Mouse (Mus musculus) hindbrain, embryonic 15.5 days (tissue): ENCODE data around the gene Tmem262. TPM values are rescaled to one million over a fixed set of nuclear protein-coding genes. Genes with fewer than 3 reads are reported as not detected.

ENCODE experiments used
- ATAC-seq: fragments of 200-750 bp; cut with Nextera tagmentation; 2 replicates; pipeline ENCODE4 v1.8.0; 2017; ENCODE audit warnings: low read depth, moderate number of reproducible peaks, moderate TSS enrichment; ENCODE audit not compliant: low FRiP score
- H3K27ac ChIP-seq: fragments of 300-500 bp; sonication (generic); replicated peaks from 2 replicates; pipeline ENCODE4 v1.5.1; 2015; ENCODE audit warnings: mild to moderate bottlenecking, inconsistent platforms
- H3K27me3 ChIP-seq: fragments of 300-500 bp; sonication (generic); 2 replicates; pipeline ENCODE4 v1.6.1; 2015; ENCODE audit warnings: control low read depth, inconsistent platforms
- H3K36me3 ChIP-seq: fragments of 300-500 bp; sonication (generic); 2 replicates; pipeline ENCODE4 v1.6.1; 2015; ENCODE audit warnings: control low read depth, inconsistent platforms
- H3K4me1 ChIP-seq: fragments of 300-500 bp; sonication (generic); replicated peaks from 2 replicates; pipeline ENCODE4 v1.6.1; 2015; ENCODE audit warnings: control low read depth, inconsistent platforms
- H3K4me2 ChIP-seq: fragments of 300-500 bp; sonication (generic); 2 replicates; pipeline ENCODE4 v1.6.1; 2015; ENCODE audit warnings: moderate library complexity, mild to moderate bottlenecking, inconsistent platforms
- H3K4me3 ChIP-seq: fragments of 300-500 bp; sonication (generic); 2 replicates; pipeline ENCODE4 v1.5.1; 2015; ENCODE audit warnings: mild to moderate bottlenecking, inconsistent platforms
- H3K9ac ChIP-seq: fragments of 300-500 bp; sonication (generic); 2 replicates; pipeline ENCODE4 v1.6.1; 2015; ENCODE audit warnings: inconsistent platforms
- H3K9me3 ChIP-seq: fragments of 300-500 bp; sonication (generic); 2 replicates; pipeline ENCODE4 v1.6.1; 2016; ENCODE audit warnings: control low read depth, inconsistent platforms
- WGBS: fragments of 180-500 bp; shearing (Covaris S2); methylation state at CpG from one replicate; pipeline ENCODE4 v1.1.7; 2015; 5-methylcytosine and 5-hydroxymethylcytosine counted together
- polyA plus RNA-seq: library from polyadenylated mRNA; unstranded; fragments of >200 nt; fragmentation: Nextera tagmentation; extraction: Ambion mirVana; gene quantifications from 2 replicates; pipeline ENCODE4 v1.2.1, GENCODE M21; 2015

Gene Tmem262
- polyA plus RNA-seq, 1 experiment from 2014 or later = not detected

DNA sequence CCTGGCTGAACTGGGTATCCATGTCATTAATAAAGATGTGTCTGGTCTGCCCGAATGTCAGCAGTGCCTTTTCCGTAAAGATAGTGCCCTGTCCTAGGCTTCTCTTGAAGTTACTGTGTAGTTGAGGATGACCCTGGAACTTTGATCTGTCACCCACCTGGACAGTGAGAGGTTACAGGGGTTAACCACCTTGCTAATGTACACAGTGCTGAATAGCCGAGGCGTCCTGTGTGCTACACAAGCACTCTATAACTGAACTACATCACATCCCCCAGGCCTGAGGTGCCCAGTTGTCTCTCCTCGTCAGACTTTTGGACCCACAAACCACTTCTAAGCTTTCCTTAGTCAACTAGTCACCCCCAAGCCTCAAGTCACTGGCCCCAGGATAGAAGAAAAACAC, 17.4 kb upstream of the Tmem262 start:
- peaks cover 62% of the 10 kb centered on the region for H3K4me1 ChIP-seq
- no peak for ATAC-seq

DNA sequence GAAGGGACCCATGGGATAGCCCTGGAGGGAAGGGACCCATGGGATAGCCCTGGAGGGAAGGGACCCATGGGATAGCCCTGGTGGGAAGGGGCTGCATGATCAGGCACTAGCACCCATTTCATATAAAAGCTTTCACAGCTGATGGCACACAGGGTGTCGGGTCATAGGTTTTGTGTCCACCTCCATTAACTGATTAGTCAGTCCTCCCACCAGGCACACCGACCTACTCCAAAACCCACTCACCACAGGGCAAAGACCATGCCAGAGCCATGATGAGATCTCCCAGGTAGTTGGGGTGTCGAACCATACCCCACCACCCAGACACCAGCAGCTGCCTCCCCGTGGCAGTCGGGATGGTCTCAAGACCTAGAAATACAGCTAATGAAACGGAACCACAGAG, 16.8 kb upstream of the Tmem262 start:
- Histone ChIP-seq H3K9me3 (no peaks in the 10 kb centered on the region), H3K4me3 (no peak overlapping the region), H3K4me1 (peaks cover 65% of the 10 kb centered on the region), H3K36me3 (peaks cover 4% of the 10 kb centered on the region; the same call in 1 of the 2 replicates), H3K9ac (no peak overlapping the region), H3K4me2 (peak overlapping the region; percentile 99; the same call in 1 of the 2 replicates), H3K27ac (no peak overlapping the region), H3K27me3 (no peaks in the 10 kb centered on the region)
- no peak for ATAC-seq
- 89% methylated on average over 6 of the region's 6 CpGs for WGBS

More for the DNA sequence above, 17.4 kb upstream of the Tmem262 start:
- H3K4me2 ChIP-seq = peak overlapping the region; percentile 99
- no peaks in the 10 kb centered on the region for H3K9me3 ChIP-seq
- H3K27ac ChIP-seq = peak overlapping the region; percentile 93; the same call in 1 of the 2 replicates
- H3K27me3 ChIP-seq = no peaks in the 10 kb centered on the region
- 65% methylated on average over 5 of the region's 5 CpGs for WGBS
- H3K9ac ChIP-seq = peak overlapping the region; percentile 98
- peak overlapping the region; percentile 93 for H3K4me3 ChIP-seq
- H3K36me3 ChIP-seq = peaks cover 4% of the 10 kb centered on the region; the same call in 1 of the 2 replicates

DNA sequence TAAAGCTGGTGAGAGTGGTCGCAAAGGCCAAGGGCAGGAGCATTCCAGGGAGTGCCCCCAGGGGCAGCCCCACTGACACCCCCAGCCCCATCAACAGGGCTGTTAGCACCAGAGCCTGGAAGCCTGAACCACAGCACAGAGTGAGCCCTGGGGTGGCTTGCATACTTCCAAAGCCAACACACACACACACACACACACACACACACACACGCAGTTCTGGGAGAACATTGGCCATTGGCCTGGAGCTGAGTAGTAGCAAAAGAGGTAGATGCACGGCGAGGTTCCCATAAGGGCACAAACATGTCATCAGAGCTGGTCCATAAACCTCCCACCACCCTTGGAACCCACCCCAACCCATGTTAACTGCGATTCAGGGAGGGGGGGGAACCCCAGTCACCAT, 13.3 kb upstream of the Tmem262 start:
- Histone ChIP-seq H3K9me3 (no peaks in the 10 kb centered on the region), H3K4me1 (peaks cover 56% of the 10 kb centered on the region), H3K4me3 (peak overlapping the region; percentile 61), H3K4me2 (peak overlapping the region; percentile 94), H3K27me3 (no peaks in the 10 kb centered on the region), H3K36me3 (peaks cover 23% of the 10 kb centered on the region), H3K27ac (peak overlapping the region; percentile 88), H3K9ac (peak overlapping the region; percentile 84)
- 25% methylated on average over 5 of the region's 5 CpGs for WGBS
- ATAC-seq = peak; percentile 16; the same call in 1 of the 2 replicates

DNA sequence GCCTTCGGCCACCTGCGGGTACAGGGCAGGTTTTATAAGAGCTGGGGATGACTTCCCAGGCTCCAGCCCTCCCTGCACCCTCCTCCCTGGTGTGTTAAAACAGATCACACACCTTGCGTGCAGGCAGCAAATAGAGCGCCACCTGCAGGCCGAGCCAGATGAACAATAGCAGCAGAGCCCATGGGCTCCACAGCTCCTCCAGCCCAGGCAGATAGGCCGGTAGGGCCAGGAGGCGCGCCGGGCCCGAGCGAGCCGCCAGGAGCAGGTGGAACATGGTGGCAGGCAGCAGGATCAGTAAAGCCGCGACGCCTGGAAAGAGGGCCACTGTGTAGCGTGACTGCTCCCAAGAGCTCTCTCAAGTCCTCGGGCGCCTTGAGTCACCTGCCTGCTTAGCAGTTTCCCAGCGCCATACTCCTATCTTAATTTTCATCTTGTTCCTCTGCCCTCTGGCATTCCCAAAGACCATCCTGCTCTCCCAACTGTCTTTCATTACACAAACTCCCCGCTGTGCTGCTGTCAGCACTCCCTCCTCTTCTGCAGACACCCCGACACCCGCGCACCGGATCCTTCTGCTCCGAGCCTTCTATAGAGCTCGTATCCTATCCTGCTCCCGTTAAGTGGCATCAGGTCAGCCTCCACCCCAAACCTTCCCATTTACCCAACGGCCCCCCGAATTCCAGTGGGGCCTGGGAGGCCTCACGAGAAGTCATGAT, 12.7 kb upstream of the Tmem262 start:
- Histone ChIP-seq H3K27ac (peak overlapping the region; percentile 88), H3K9ac (peak overlapping the region; percentile 84), H3K4me1 (peaks cover 50% of the 10 kb centered on the region), H3K36me3 (peaks cover 24% of the 10 kb centered on the region), H3K27me3 (no peaks in the 10 kb centered on the region), H3K9me3 (no peaks in the 10 kb centered on the region), H3K4me3 (peak overlapping the region; percentile 61), H3K4me2 (peak overlapping the region; percentile 94)
- under 1% methylated on average over 30 of the region's 30 CpGs for WGBS
- ATAC-seq = peak; percentile 69

DNA sequence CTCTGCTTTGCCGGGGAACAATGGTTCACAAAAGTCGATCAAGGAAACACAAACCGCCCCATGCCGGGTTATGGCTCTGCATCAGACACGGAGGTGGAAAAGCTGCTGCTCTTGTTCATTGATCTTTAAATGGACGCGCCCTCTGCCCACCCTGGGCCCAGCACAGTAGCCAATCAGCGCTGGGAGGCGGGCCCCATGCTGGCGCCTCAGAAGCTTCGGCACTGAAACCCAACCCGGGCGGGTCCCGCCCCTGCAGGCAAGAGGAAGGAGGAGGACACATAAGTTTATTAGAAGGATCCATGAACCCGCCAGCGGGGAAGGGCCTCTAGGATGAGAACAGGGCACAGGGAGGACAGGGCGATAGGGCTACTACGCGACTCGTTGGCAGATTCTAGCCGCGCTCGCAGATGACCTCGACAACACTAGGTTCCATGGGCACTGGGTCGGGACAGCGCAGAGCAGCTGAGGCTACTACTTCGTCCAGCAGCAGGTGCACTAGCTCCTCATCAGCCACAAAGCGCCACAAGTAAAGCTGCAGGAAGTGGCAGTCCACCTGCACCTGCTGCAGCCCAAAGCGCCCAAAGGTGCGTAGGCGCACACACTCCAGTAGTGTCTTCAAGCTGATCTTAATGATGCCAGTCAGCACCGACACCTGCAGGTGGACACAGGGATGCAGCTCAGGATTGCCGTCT, 12.0 kb upstream of the Tmem262 start, which contains the start of gene Tm7sf2:
TSS of gene Tm7sf2 (minus strand) at position 650 of the 692 bp plus-strand sequence.
- Histone ChIP-seq H3K27ac (peak within 1 kb of the TSS; percentile 88), H3K27me3 (no peaks in the 10 kb centered on the region), H3K9ac (peak within 1 kb of the TSS; percentile 84), H3K4me2 (peak within 1 kb of the TSS; percentile 94), H3K9me3 (no peaks in the 10 kb centered on the region), H3K4me1 (peaks cover 43% of the 10 kb centered on the region), H3K4me3 (peak within 1 kb of the TSS; percentile 61), H3K36me3 (peaks cover 29% of the 10 kb centered on the region)
- peak; percentile 91 for ATAC-seq
- WGBS = 7% methylated on average over 33 of the region's 33 CpGs

DNA sequence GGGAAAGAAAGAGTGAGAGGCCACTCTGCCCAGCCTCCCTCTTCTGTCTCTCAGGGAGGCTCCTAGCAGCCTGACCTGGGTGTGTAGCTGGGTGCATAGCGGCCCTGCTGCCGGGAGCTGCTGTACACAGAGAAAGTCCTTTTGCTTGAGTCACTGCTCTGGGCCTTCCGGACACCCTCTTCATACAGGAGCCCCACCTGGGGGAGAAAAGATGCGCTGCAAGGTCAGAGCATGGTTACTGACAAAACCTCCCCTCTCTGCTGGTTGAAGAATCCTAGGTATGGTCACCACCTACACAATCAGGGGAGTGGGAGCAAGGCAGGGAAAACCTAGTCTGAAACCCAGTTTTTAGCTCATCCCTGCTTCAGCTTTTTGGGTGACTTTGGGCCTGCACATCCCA, 10.9 kb upstream of the Tmem262 start:
- no peaks in the 10 kb centered on the region for H3K9me3 ChIP-seq
- WGBS = 90% methylated on average over 4 of the region's 4 CpGs
- no peak for ATAC-seq
- no peaks in the 10 kb centered on the region for H3K27me3 ChIP-seq
- H3K4me2 ChIP-seq = no peak overlapping the region
- H3K9ac ChIP-seq = no peak overlapping the region
- no peak overlapping the region for H3K4me3 ChIP-seq
- H3K4me1 ChIP-seq = peaks cover 32% of the 10 kb centered on the region
- H3K27ac ChIP-seq = no peak overlapping the region
- peaks cover 29% of the 10 kb centered on the region for H3K36me3 ChIP-seq

DNA sequence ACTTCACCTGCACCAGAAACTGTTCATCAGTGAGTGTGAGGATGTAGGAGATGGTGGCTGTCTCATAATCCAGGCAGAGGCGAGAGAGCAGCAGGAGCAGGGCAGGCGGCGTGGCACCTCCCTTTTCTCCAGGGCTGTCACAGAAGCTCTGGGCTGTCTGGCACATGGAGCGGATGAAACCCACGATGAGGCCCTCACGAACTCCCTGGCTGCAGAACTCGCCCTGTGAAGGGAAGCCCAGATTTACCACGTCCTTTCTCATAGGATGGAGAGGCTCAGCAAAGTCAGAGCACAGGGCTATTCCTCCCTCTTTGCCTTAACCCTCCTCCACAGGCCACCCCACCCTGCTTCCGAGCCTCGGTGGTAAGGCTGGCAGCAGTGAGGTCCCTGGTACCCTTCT, 10.0 kb upstream of the Tmem262 start:
- Histone ChIP-seq H3K27ac (no peak overlapping the region), H3K27me3 (no peaks in the 10 kb centered on the region), H3K36me3 (peaks cover 29% of the 10 kb centered on the region), H3K4me3 (no peak overlapping the region), H3K9ac (no peak overlapping the region), H3K9me3 (no peaks in the 10 kb centered on the region), H3K4me2 (no peak overlapping the region), H3K4me1 (peaks cover 31% of the 10 kb centered on the region)
- no peak for ATAC-seq
- WGBS = 90% methylated on average over 10 of the region's 10 CpGs

DNA sequence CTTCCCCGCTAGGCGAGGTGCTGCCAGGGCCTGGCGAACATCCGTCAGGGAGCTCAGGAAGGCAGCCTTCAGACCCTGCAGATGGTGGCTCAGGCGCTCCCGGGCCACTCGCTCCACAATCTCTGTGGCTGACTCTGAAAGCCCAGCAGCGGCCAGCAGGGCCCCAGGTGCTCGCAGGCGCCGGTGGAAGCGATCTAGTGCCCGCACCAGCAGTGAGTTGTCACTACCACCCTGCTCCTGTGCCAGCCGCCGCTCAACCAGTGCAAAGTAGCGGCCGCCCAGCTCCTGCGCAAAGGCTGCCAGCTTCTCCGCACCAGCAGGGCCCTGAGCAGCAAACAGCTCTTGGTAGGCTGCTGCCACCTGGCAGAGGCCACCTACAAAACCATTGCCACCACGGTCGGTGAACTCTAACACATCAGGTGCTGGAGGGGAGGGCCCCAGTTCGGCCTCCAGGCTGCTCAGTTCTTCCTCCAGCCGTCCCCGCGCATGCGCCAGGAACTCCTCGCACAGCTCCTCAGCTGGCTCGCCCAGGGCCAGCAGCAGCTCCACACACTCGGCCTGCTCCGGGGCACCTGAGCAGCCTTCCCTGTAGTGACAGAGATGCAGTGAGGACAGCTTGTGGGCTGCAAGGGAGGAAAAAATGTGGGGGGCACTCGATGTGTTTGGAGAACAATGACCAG, 9.1 kb upstream of the Tmem262 start:
- no peak for ATAC-seq
- Histone ChIP-seq H3K4me1 (peaks cover 28% of the 10 kb centered on the region), H3K36me3 (peaks cover 29% of the 10 kb centered on the region), H3K27ac (no peak overlapping the region), H3K9ac (no peak overlapping the region), H3K27me3 (no peaks in the 10 kb centered on the region), H3K9me3 (no peaks in the 10 kb centered on the region), H3K4me2 (no peak overlapping the region), H3K4me3 (no peak overlapping the region)
- WGBS = 92% methylated on average over 31 of the region's 31 CpGs

DNA sequence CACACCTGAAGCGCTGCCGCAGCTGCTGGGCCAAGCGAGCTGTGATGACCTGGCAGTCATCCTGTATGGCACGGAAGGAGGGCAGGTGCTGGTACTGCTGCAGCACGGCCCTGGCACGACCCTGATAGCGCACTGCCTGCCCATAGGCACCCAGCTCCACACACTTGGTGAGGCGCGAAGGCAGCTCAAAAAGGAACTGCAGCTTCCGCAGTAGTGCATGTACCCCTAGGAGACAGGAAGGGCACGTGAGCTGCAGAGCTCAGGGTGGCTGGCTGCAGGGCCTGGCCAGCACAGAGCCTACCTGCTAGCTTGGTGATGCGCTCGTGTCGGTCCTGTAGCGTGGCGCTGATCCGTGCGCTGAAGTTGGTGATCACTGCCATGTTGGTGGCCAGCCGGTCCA, 8.6 kb upstream of the Tmem262 start:
- H3K4me2 ChIP-seq = no peak overlapping the region
- H3K9me3 ChIP-seq = no peaks in the 10 kb centered on the region
- peaks cover 27% of the 10 kb centered on the region for H3K4me1 ChIP-seq
- 94% methylated on average over 19 of the region's 19 CpGs for WGBS
- no peak overlapping the region for H3K4me3 ChIP-seq
- peaks cover 29% of the 10 kb centered on the region for H3K36me3 ChIP-seq
- H3K27ac ChIP-seq = no peak overlapping the region
- H3K9ac ChIP-seq = no peak overlapping the region
- no peaks in the 10 kb centered on the region for H3K27me3 ChIP-seq
- no peak for ATAC-seq

DNA sequence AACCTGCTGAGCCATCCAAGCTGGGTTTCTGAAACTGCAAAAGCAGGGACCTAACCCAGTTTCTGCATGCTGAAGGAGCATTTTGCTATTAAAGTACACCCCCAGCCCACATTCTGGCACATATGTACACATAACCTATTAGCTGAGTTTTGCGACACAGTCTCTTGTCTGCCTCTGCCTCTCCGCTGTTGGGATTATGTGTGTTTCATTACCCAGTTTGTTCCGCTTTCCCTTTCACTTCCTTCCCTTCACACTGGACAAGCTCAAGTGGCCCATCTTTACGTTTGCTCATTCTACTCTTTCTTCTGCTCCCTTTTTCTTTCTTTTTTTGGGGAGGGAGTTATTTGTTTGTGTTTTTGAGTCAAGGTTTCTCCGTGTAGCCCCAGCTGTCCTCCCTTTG, 5.9 kb upstream of the Tmem262 start:
- Histone ChIP-seq H3K4me2 (no peak overlapping the region), H3K27ac (no peak overlapping the region), H3K4me1 (peaks cover 20% of the 10 kb centered on the region), H3K9me3 (no peaks in the 10 kb centered on the region), H3K9ac (no peak overlapping the region), H3K27me3 (no peaks in the 10 kb centered on the region), H3K4me3 (no peak overlapping the region), H3K36me3 (peaks cover 29% of the 10 kb centered on the region)
- ATAC-seq = no peak
- WGBS = 93% methylated on average over 5 of the region's 5 CpGs

DNA sequence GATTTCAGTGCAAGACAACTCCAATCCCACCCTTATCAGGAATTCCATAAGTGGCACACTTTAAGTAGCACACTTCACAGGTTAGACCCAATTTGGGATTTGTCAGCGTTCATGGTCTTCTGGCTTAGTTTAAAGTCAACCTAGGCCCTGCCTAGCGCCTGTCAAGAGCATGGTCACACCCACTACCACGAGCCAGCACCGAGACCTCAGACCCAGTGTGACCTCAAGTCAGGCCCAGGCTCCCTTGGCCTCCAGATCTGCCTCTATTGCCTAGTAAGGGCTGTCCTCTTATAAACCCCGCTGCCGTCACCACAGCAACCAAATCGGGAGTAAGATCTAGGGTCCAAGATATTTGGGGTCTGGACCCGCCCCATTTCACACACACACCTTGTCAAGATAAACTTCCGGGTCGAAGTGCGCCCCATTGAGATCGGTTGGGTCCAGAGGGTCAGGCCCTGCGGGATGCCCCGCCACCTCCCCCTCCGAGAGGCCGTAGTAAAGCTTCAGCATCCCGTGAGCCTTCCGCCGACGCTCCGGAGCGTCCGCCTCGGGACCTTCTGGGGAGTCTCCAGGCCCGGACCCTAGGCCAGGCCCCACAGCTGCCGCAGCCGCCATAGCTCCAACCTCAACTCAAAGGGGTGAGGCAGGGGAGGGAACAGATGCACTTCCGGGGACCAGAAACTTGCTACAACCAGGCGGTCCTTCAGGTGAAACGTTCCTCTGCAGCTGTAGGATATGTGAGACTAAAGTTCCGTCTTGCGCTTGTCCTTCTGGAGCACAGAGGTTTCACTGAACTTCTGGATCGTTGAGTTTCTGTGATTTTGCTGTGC, 3.1 kb upstream of the Tmem262 start, which contains the start of gene Vps51:
TSS of gene Vps51 (minus strand) at position 668 of the 830 bp plus-strand sequence.
- Histone ChIP-seq H3K4me2 (peak within 1 kb of the TSS; percentile 90), H3K27me3 (no peaks in the 10 kb centered on the region), H3K4me1 (peaks cover 20% of the 10 kb centered on the region), H3K9ac (peak within 1 kb of the TSS; percentile 72), H3K4me3 (peak within 1 kb of the TSS; percentile 82), H3K36me3 (peaks cover 26% of the 10 kb centered on the region), H3K27ac (peak within 1 kb of the TSS; percentile 89), H3K9me3 (no peaks in the 10 kb centered on the region)
- ATAC-seq = peak; percentile 90
- under 1% methylated on average over 33 of the region's 33 CpGs for WGBS
